Comparison of ENCODE assay signal across 10 mouse cellular contexts in the genomic region with DNA sequence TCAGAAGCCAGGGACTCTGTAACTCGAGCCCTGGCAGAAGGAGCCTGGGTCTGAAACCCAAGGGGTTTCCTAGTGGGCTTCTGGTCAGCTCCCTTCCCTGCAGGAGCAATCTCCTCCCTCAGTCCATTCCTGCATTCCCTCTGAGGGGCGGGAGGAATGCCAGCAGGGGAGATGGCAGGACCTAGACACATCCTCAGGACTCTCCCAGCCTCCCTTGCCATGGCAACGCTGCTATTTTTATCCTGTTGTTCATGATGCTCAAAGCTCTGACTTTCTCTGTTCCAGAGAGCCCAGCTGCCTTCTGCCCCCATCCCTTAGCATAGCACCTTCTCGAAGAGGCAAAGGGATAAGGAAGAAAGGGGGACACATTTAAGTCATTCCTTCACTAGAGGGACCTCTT. TPM values are rescaled to one million over a fixed set of nuclear protein-coding genes. Genes with fewer than 3 reads are reported as not detected.
DNase-seq lines count a peak whose midpoint lies in the region; ATAC-seq and TF ChIP-seq lines count a peak whose summit lies in the region.
"Had no signal": no experiment of that assay in that cellular context is flagged by ENCODE, and none has a peak within 500 bp of the region (broad histone marks: within the 10 kb centered on the region; RNA-seq: fewer than 3 reads in every experiment).

No protein-coding gene starts in this region.

- peaks cover 53% of the 10 kb centered on the region for H3K4me1 ChIP-seq in forebrain, embryonic 15.5 days
- peaks cover 76% of the 10 kb centered on the region for H3K4me1 ChIP-seq in midbrain, embryonic 12.5 days

- peak overlapping the region; percentile 65 for H3K27ac ChIP-seq in forebrain, embryonic 15.5 days (replicated peaks)
- peak overlapping the region; percentile 54 for H3K27ac ChIP-seq in midbrain, embryonic 12.5 days (replicated peaks)

- H3K4me2 ChIP-seq in forebrain, embryonic 15.5 days (replicated peaks): no peak overlapping the region
- H3K4me2 ChIP-seq in midbrain, embryonic 12.5 days (replicated peaks): no peak overlapping the region

- 11% methylated on average over 4 of the region's 4 CpGs for WGBS in forebrain, embryonic 15.5 days
- WGBS in midbrain, embryonic 12.5 days: 11% methylated on average over 4 of the region's 4 CpGs

- TF ChIP-seq POLR2A in brain, embryonic 14.5 days (IDR thresholded peaks at IDR 0.05; ENCODE audit: borderline replicate concordance, extremely low read depth, insufficient read depth, insufficient read length, poor library complexity, severe bottlenecking): no peak

- H3K4me3 ChIP-seq in forebrain, embryonic 15.5 days: no peak overlapping the region
- H3K4me3 ChIP-seq in midbrain, embryonic 12.5 days: no peak overlapping the region

- no peaks in the 10 kb centered on the region for H3K9me3 ChIP-seq in forebrain, embryonic 15.5 days
- H3K9me3 ChIP-seq in midbrain, embryonic 12.5 days: no peaks in the 10 kb centered on the region

- H3K36me3 ChIP-seq in forebrain, embryonic 15.5 days: no peaks in the 10 kb centered on the region
- H3K36me3 ChIP-seq in midbrain, embryonic 12.5 days: peaks cover 8% of the 10 kb centered on the region

- ATAC-seq in forebrain, embryonic 15.5 days (replicated peaks): no peak; the same call in 1 of the 2 replicates
- ATAC-seq in midbrain, embryonic 12.5 days (ENCODE audit: low FRiP score, low read depth): no peak

- peak; percentile 88 for DNase-seq in NIH3T3 (ENCODE audit: low read depth)
- DNase-seq in brain, embryonic 14.5 days (ENCODE audit: low read depth): peak; percentile 80
- DNase-seq in natural killer cell, adult 2 months (ENCODE audit: low spot score in 2 of 2): no peak
- no peak for DNase-seq in adrenal gland, postnatal 36 days
- DNase-seq in spleen, postnatal 4 days (ENCODE audit: low spot score in 2 of 2): no peak
- DNase-seq: thymus, adult 18-20 months had no signal

- no peak overlapping the region for H3K9ac ChIP-seq in forebrain, embryonic 15.5 days (replicated peaks)
- no peak overlapping the region for H3K9ac ChIP-seq in midbrain, embryonic 12.5 days (replicated peaks)

- TF ChIP-seq CTCF in brain, embryonic 14.5 days (IDR thresholded peaks at IDR 0.05; ENCODE audit: borderline replicate concordance, extremely low read depth, insufficient read depth, insufficient read length): no peak

- H3K27me3 ChIP-seq in forebrain, embryonic 15.5 days: no peaks in the 10 kb centered on the region
- peaks cover 12% of the 10 kb centered on the region for H3K27me3 ChIP-seq in midbrain, embryonic 12.5 days

RNA-seq across cellular contexts. Expression of gene AC124108.1, which starts 16.9 kb away (rescaled TPM):
- polyA plus RNA-seq in brain, embryonic 14.5 days (2012; rRNA removed): 21.7 and 23.3 TPM in 2 replicates
- polyA plus RNA-seq in forebrain, embryonic 15.5 days (2015; fragmentation: Nextera tagmentation; extraction: Ambion mirVana): 2.5 and 2.8 TPM in 2 replicates
- polyA plus RNA-seq in midbrain, embryonic 12.5 days (2016; fragmentation: Nextera tagmentation; extraction: Ambion mirVana): 6.1 and 7.9 TPM in 2 replicates
- total RNA-seq in adrenal gland, postnatal 36 days (2021): under 1 TPM in 1 of 2 experiments, not detected in 1; 0.07 TPM
- total RNA-seq: monocyte, adult 5-6 weeks had no signal

RNA-seq across cellular contexts. Expression of gene Lemd1, which starts 16.9 kb away (rescaled TPM):
- 22.9 and 25.1 TPM in 2 replicates for polyA plus RNA-seq in brain, embryonic 14.5 days (2012; rRNA removed)
- 13.9 and 16.2 TPM in 2 replicates for polyA plus RNA-seq in forebrain, embryonic 15.5 days (2015; fragmentation: Nextera tagmentation; extraction: Ambion mirVana)
- 13.4 and 15.6 TPM in 2 replicates for polyA plus RNA-seq in midbrain, embryonic 12.5 days (2016; fragmentation: Nextera tagmentation; extraction: Ambion mirVana)
- under 1 TPM; 0.33 TPM for total RNA-seq in adrenal gland, postnatal 36 days (2021)
- total RNA-seq: monocyte, adult 5-6 weeks had no signal

RNA-seq across cellular contexts. Expression of gene Gm10188, which starts 21.4 kb away (rescaled TPM):
- polyA plus RNA-seq in brain, embryonic 14.5 days (2012; rRNA removed): not detected in 2 replicates
- 0.56 and 0.60 TPM in 2 replicates for polyA plus RNA-seq in forebrain, embryonic 15.5 days (2015; fragmentation: Nextera tagmentation; extraction: Ambion mirVana)
- polyA plus RNA-seq in midbrain, embryonic 12.5 days (2016; fragmentation: Nextera tagmentation; extraction: Ambion mirVana): 0.96 TPM in 1 of 2 replicates, not detected in the other
- not detected for total RNA-seq in adrenal gland, postnatal 36 days (2021)
- total RNA-seq: left cerebral cortex, adult 8-10 months; monocyte, adult 5-6 weeks had no signal

Comparison
In these comparisons a context has a peak if more than half of its experiments do, and no peak if none do; other contexts are left out.
1. DNase-seq: peak in NIH3T3 (single experiment) and brain, embryonic 14.5 days (single experiment); none in natural killer cell, adult 2 months (0 of 2), adrenal gland, postnatal 36 days (0 of 2) and spleen, postnatal 4 days (0 of 2).